Mouse (Mus musculus) CD4-positive naive resting alpha-beta T cell, adult 57 days (primary cell): ENCODE results near the gene Gm15056. TPM values are rescaled to one million over a fixed set of nuclear protein-coding genes. Genes with fewer than 3 reads are reported as not detected.

Experiments used
- total RNA-seq: library from RNA; stranded (reverse); gene quantifications from one replicate; pipeline ENCODE4 v1.2.4, GENCODE M21; 2023

Gene Gm15056
- not detected for total RNA-seq

GRCm38 (mm10) chr8:20902527-20902926, at the start of gene Gm15056:
Gene Gm15056, minus strand, starts transcription at chr8:20902627.

DNA sequence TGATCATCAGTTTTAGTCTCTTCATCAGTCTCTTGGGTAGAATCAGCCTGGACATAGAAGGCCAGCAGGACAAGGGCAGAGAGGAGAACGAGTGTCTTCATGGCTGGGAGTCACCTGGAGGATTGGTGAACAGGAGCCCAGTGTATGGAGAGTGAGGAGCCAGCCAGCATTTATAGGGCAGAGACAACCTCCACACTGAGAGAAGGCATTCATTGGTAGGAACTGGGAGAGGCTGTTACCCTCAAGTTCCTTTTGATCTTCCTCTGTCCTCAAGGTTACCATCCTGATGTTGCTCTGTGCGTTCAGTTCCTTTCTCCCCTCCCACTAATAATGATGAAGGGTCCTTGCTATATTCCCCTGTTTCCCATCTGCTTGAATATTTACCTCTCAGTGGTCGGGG, 42.2 kb upstream of the Gm15056 start, which contains the start of gene AY761185:
AY761185 (minus strand) TSS at position 101 of the 400 bp plus-strand sequence.

DNA sequence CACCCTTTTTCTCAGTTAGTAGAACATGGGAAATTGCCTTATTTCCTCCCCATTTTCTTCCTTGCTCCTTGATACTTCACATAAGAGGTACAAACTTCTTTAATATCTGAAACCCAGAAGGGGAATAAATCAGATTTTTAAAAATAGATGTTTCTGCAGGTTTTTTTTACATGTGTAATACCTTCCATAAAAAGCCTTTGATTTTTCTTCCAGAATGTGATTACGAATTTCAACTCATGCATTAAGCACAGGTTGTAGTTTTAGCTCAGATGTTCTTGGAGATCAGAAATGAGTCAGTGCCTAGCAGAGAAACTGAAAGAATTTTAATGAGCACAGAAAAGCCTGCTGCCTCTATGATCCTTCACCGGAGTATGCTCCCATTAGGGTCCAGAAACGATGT, 19.5 kb upstream of the Gm15056 start, which contains the start of gene Gm6040:
Gm6040 (minus strand) TSS at position 101 of the 400 bp plus-strand sequence.

GRCm38 (mm10) chr8:20892369-20892768, 10.1 kb downstream of the Gm15056 start, which contains the start of gene Defb33:
Gene Defb33, plus strand, starts transcription at chr8:20892669.

Other genes with a start within 250 kb of the Gm15056 start
- gene Defb33, start 10.0 kb downstream of the Gm15056 start, total RNA-seq = not detected
- not detected for gene Gm6040, start 19.4 kb upstream of the Gm15056 start, total RNA-seq
- not detected for gene AY761185, start 42.1 kb upstream of the Gm15056 start, total RNA-seq
- gene Defa21, start 122.9 kb upstream of the Gm15056 start, total RNA-seq = not detected
- not detected for gene Defa23, start 152.4 kb upstream of the Gm15056 start, total RNA-seq
- gene Defa35, start 162.4 kb upstream of the Gm15056 start, total RNA-seq = not detected
- gene Defa25, start 181.8 kb upstream of the Gm15056 start, total RNA-seq = not detected
- not detected for gene Gm14851, start 193.4 kb upstream of the Gm15056 start, total RNA-seq
- not detected for gene Defa30, start 232.0 kb upstream of the Gm15056 start, total RNA-seq